Mouse (Mus musculus) CH12.LX (cell line): ENCODE data around the gene Slc4a2. TPM values are rescaled to one million over a fixed set of nuclear protein-coding genes. Genes with fewer than 3 reads are reported as not detected.

ENCODE experiments used
- DNase-seq: peaks from one replicate; pipeline ENCODE4 v3.0.0-alpha.2; 2013; ENCODE audit errors: extremely low read depth
- H3K27ac ChIP-seq: 2 replicates; pipeline ENCODE4 v1.5.1; 2012; ENCODE audit warnings: low read depth, mild to moderate bottlenecking, control low read depth, moderate library complexity; ENCODE audit not compliant: insufficient read depth
- H3K27me3 ChIP-seq: replicated peaks from 2 replicates; pipeline ENCODE3; 2012; ENCODE audit warnings: inconsistent platforms
- H3K36me3 ChIP-seq, 2 experiments: replicated peaks in 1 of 2; 2 replicates each; pipeline versions ENCODE3 to v1.6.1; 2012; ENCODE audit warnings: inconsistent platforms in 1 of 2, low read length in 1 of 2, mild to moderate bottlenecking in 1 of 2, mixed read lengths in 1 of 2, moderate library complexity in 1 of 2; ENCODE audit not compliant: control insufficient read depth in 1 of 2, insufficient read depth in 1 of 2
- H3K4me1 ChIP-seq, 2 experiments: 2 replicates each; pipeline ENCODE4 v1.6.1; 2012; ENCODE audit warnings: inconsistent platforms in 1 of 2, moderate library complexity in 1 of 2; ENCODE audit not compliant: insufficient read depth in 2 of 2, control insufficient read depth in 1 of 2
- H3K4me2 ChIP-seq: 2 replicates; pipeline ENCODE4 v1.6.1; 2012; ENCODE audit warnings: low read depth, mild to moderate bottlenecking, control low read depth; ENCODE audit not compliant: poor library complexity, insufficient read depth, severe bottlenecking
- H3K4me3 ChIP-seq, 3 experiments: fragments of 150-350 bp in 1 of 3; sonication (generic) in 1 of 3; replicated peaks in 1 of 3; 2 replicates each; pipeline versions ENCODE3 to v1.5.1; 2011 to 2012; ENCODE audit warnings: low read depth in 2 of 3, low read length in 2 of 3, mild to moderate bottlenecking in 2 of 3, moderate library complexity in 2 of 3, control low read depth in 1 of 3, improper control_type of control experiment in 1 of 3, inconsistent platforms in 1 of 3, mixed read lengths in 1 of 3; ENCODE audit not compliant: poor library complexity in 1 of 3
- H3K79me2 ChIP-seq: replicated peaks from 2 replicates; pipeline ENCODE4 v1.6.1; 2012; ENCODE audit warnings: mild to moderate bottlenecking, moderate library complexity; ENCODE audit not compliant: control insufficient read depth, poor library complexity, insufficient read depth, severe bottlenecking; ENCODE audit errors: extremely low read depth
- H3K9ac ChIP-seq: 2 replicates; pipeline ENCODE4 v1.6.1; 2012; ENCODE audit warnings: low read depth, mild to moderate bottlenecking, control low read depth, moderate library complexity; ENCODE audit not compliant: insufficient read depth
- H3K9me3 ChIP-seq: replicated peaks from 2 replicates; pipeline ENCODE3; 2012; ENCODE audit warnings: low read length, inconsistent platforms, mixed read lengths
- BHLHE40 ChIP-seq: IDR thresholded peaks from 2 replicates; pipeline ENCODE4 v1.6.1; 2011; ENCODE audit warnings: mild to moderate bottlenecking, low read depth, low read length, improper control_type of control experiment
- E2F4 ChIP-seq: IDR thresholded peaks from 2 replicates; pipeline ENCODE4 v1.6.1; 2011; ENCODE audit warnings: low read depth, low read length, improper control_type of control experiment; ENCODE audit not compliant: insufficient replicate concordance
- ELF1 ChIP-seq: IDR thresholded peaks from 2 replicates; pipeline ENCODE4 v1.6.1; 2014; ENCODE audit warnings: low read depth, mild to moderate bottlenecking, inconsistent platforms, low read length, improper control_type of control experiment
- ETS1 ChIP-seq: conservative IDR thresholded peaks from 2 replicates; pipeline ENCODE4 v1.6.1; 2012; ENCODE audit warnings: low read depth, mild to moderate bottlenecking, inconsistent platforms, low read length, improper control_type of control experiment, moderate library complexity
- HCFC1 ChIP-seq: IDR thresholded peaks from 2 replicates; pipeline ENCODE4 v1.6.1; 2012; ENCODE audit warnings: low read depth, mild to moderate bottlenecking, inconsistent platforms, low read length, improper control_type of control experiment
- IRF4 ChIP-seq: IDR thresholded peaks from 2 replicates; pipeline ENCODE4 v1.6.1; 2014; ENCODE audit warnings: low read depth, mild to moderate bottlenecking, inconsistent platforms, low read length, improper control_type of control experiment
- JUND ChIP-seq: conservative IDR thresholded peaks from 2 replicates; pipeline ENCODE4 v1.6.1; 2011; ENCODE audit warnings: low read depth, low read length, improper control_type of control experiment
- KAT2A ChIP-seq: IDR thresholded peaks from 2 replicates; pipeline ENCODE4 v1.6.1; 2012; ENCODE audit warnings: low read length, improper control_type of control experiment, inconsistent platforms; ENCODE audit not compliant: insufficient replicate concordance
- MAX ChIP-seq: IDR thresholded peaks from 2 replicates; pipeline ENCODE4 v1.6.1; 2011; ENCODE audit warnings: low read length, improper control_type of control experiment
- MAZ ChIP-seq: IDR thresholded peaks from 2 replicates; pipeline ENCODE4 v1.6.1; 2012; ENCODE audit warnings: low read depth, mild to moderate bottlenecking, inconsistent platforms, low read length, improper control_type of control experiment, moderate library complexity
- MEF2A ChIP-seq: IDR thresholded peaks from 2 replicates; pipeline ENCODE4 v1.6.1; 2014; ENCODE audit warnings: low read depth, mild to moderate bottlenecking, inconsistent platforms, low read length, improper control_type of control experiment, borderline replicate concordance
- MYC ChIP-seq: IDR thresholded peaks from 2 replicates; pipeline ENCODE4 v1.6.1; 2011; ENCODE audit warnings: low read depth, mild to moderate bottlenecking, improper control_type of control experiment, low read length
- POLR2AphosphoS2 ChIP-seq: IDR thresholded peaks from 2 replicates; pipeline ENCODE4 v1.6.1; 2011; ENCODE audit warnings: low read depth, low read length, improper control_type of control experiment
- SMC3 ChIP-seq: IDR thresholded peaks from 2 replicates; pipeline ENCODE4 v1.6.1; 2011; ENCODE audit warnings: low read depth, low read length, improper control_type of control experiment
- USF2 ChIP-seq: conservative IDR thresholded peaks from 2 replicates; pipeline ENCODE4 v1.6.1; 2011; ENCODE audit warnings: low read depth, low read length, improper control_type of control experiment
- ZC3H11A ChIP-seq: IDR thresholded peaks from 2 replicates; pipeline ENCODE4 v1.6.1; 2012; ENCODE audit warnings: low read depth, mild to moderate bottlenecking, inconsistent platforms, low read length, improper control_type of control experiment
- ZMIZ1 ChIP-seq: IDR thresholded peaks from 2 replicates; pipeline ENCODE4 v1.6.1; 2012; ENCODE audit warnings: low read depth, mild to moderate bottlenecking, inconsistent platforms, low read length, improper control_type of control experiment
- dilution Hi-C: fragments of 300-500 bp; cut with MboI; formaldehyde crosslinking; loops from 2 replicates; pipeline ENCODE4 v1.14.3; 2020; ENCODE audit warnings: low sequenced_read_pairs; ENCODE audit not compliant: extremely low pct_unique_long_range_greater_than_20kb, extremely low pct_ligation_motif_present
- in situ Hi-C: fragments of 300-500 bp; cut with MboI; formaldehyde crosslinking; loops from 3 replicates; pipeline ENCODE4 v1.14.3; 2019; ENCODE audit warnings: low sequenced_read_pairs, low pct_ligation_motif_present, low pct_unique_long_range_greater_than_20kb, mixed read lengths
- polyA plus RNA-seq: library from polyadenylated mRNA; unstranded; fragments of >175 nt; gene quantifications from 2 replicates; pipeline ENCODE4 v1.2.1, GENCODE M21; 2012; ENCODE audit warnings: low read depth; ENCODE audit not compliant: insufficient read length
- total RNA-seq, 2 experiments: library from RNA; depleted of rRNA; stranded (reverse); fragments of 300-350 nt in 1 of 2; fragments of >200 nt in 1 of 2; gene quantifications; 2 replicates each; pipeline ENCODE4 v1.2.3; 2012 to 2014

Slc4a2 gene
- total and polyA plus RNA-seq, 3 experiments: 12.9 to 27.2 (median 18.6) TPM

DNA sequence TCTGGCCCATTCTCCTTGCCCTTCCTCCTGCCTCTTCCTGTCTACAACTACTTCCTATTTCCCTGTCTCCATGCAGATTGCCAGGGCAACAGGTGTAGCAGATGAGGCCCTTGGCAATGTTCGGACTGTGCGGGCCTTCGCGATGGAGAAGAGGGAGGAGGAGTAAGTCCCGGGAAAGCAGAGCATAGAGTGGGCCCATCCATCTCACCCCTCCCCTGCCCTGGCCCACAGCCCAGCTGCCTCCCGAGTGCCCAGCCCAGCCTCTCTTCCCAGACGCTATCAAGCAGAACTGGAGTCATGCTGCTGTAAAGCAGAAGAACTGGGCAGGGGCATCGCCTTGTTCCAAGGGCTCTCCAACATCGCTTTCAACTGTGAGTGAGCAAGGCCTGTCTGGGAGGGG is 21.7 kb upstream of the Slc4a2 start:
- Histone ChIP-seq H3K4me2 (no peak overlapping the region), H3K4me1 (peaks cover 6 to 27% of the 10 kb centered on the region in 2 experiments)
- in situ Hi-C loops: no loop called here
- TF ChIP-seq E2F4: no peak
- no peak for TF ChIP-seq IRF4
- TF ChIP-seq KAT2A: no peak
- TF ChIP-seq SMC3: no peak
- no peak for TF ChIP-seq USF2
- TF ChIP-seq ZC3H11A: no peak
- TF ChIP-seq ETS1: no peak
- no peak for TF ChIP-seq MYC
- TF ChIP-seq POLR2AphosphoS2: no peak
- TF ChIP-seq JUND: no peak
- TF ChIP-seq, all 38 proteins: peak for 0
- DNase-seq: no peak
- Histone ChIP-seq H3K4me3 (no peak overlapping the region), H3K27me3 (no peaks in the 10 kb centered on the region), H3K9ac (no peak overlapping the region), H3K36me3 (peaks cover 44 to 82% of the 10 kb centered on the region in 2 experiments), H3K27ac (no peak overlapping the region), H3K9me3 (no peaks in the 10 kb centered on the region), H3K79me2 (no peaks in the 10 kb centered on the region)
- dilution Hi-C loops: no loop called here

DNA sequence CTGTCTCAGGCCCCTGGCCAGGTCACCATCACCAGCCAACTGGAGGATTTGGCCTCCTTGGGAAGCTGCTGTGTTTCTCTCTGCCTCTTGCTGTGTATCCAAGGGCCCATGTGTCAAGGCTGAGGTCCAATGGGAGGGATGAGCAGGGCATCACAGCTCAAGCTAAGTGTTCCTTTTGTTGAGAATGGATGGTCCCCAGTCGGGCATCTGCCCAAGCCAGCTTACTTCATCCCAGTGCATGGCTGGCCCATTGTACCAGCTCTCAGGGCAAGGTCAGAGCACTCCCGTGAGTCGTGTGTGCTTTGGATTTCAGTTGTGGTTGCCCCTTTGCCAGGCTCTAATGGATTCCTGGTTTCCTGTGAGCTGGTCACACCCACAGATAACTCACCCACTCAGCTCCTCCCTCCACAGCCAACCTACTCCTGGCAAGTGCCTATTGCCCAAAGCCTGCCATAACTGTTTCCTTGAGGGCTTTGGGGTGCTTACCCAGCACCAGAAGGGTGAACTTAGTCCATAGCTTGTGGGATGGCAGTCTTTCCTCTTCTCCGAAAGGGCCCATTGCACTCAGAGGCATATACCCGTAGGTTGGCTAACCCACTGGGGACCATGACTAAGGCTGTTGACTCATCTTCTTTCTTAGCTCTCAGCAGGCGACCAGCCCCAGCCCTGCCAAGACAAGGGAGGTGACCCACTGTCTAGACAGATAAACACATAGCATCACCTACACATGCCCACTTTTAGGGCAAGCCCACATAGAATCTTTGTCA is 18.9 kb upstream of the Slc4a2 start:
- peaks cover 0 to 13% of the 10 kb centered on the region in 2 experiments; a peak in 2 of 4 replicates for H3K4me1 ChIP-seq
- no peaks in the 10 kb centered on the region for H3K27me3 ChIP-seq
- TF ChIP-seq MAX (no peak), MAZ (no peak), HCFC1 (no peak), ELF1 (no peak), ZMIZ1 (no peak), BHLHE40 (no peak), JUND (no peak), MYC (no peak), MEF2A (no peak), SMC3 (no peak)
- in situ Hi-C loops (no loop called here), dilution Hi-C loops (no loop called here)
- no peaks in the 10 kb centered on the region for H3K9me3 ChIP-seq
- no peak overlapping the region for H3K27ac ChIP-seq
- peak; percentile 34 for DNase-seq
- no peak overlapping the region for H3K4me3 ChIP-seq
- H3K36me3 ChIP-seq: peaks cover 64 to 98% of the 10 kb centered on the region in 2 experiments
- no peak overlapping the region for H3K4me2 ChIP-seq
- no peaks in the 10 kb centered on the region for H3K79me2 ChIP-seq
- H3K9ac ChIP-seq: no peak overlapping the region
